Comparison of ENCODE assay signal across 9 mouse cellular contexts in genomic region chr5:35510589-35510988, GRCm38 (mm10). TPM values are rescaled to one million over a fixed set of nuclear protein-coding genes. Genes with fewer than 3 reads are reported as not detected.
DNase-seq lines count a peak whose midpoint lies in the region; ATAC-seq and TF ChIP-seq lines count a peak whose summit lies in the region.
"Had no signal": no experiment of that assay in that cellular context is flagged by ENCODE, and none has a peak within 500 bp of the region (broad histone marks: within the 10 kb centered on the region; RNA-seq: fewer than 3 reads in every experiment).

No protein-coding gene starts in this region.

- no peak overlapping the region for H3K9ac ChIP-seq in hindbrain, embryonic 12.5 days
- no peak overlapping the region for H3K9ac ChIP-seq in ES-E14 (ENCODE audit: insufficient read depth, low read depth, low read length, poor library complexity, severe bottlenecking)
- H3K9ac ChIP-seq in lung, embryonic 16.5 days (ENCODE audit: low read length): no peak overlapping the region
- H3K9ac ChIP-seq: lung, embryonic 15.5 days had no signal

- H3K4me3 ChIP-seq in hindbrain, embryonic 10.5 days: no peak overlapping the region
- H3K4me3 ChIP-seq in hindbrain, embryonic 12.5 days: no peak overlapping the region
- H3K4me3 ChIP-seq in ES-E14 (ENCODE audit: insufficient read depth in 1 of 2, low read depth in 1 of 2, low read length in 2 of 2, poor library complexity in 1 of 2, severe bottlenecking in 1 of 2): no peak overlapping the region
- H3K4me3 ChIP-seq in lung, embryonic 16.5 days (ENCODE audit: low read length): no peak overlapping the region
- H3K4me3 ChIP-seq: lung, embryonic 15.5 days had no signal

- DNase-seq in hindbrain, embryonic 10.5 days (ENCODE audit: low spot score): peak; percentile 75
- DNase-seq in ES-E14 (ENCODE audit: low read depth, low spot score): peak; percentile 86
- peak; percentile 47 to 73 for DNase-seq in cerebellum, adult 18-20 months
- DNase-seq in frontal cortex, postnatal 25 days (ENCODE audit: low spot score in 2 of 2): peak; percentile 29 to 49
- peak; percentile 62 to 64 for DNase-seq in kidney, postnatal 4 days
- DNase-seq in telencephalon, adult 2 months (ENCODE audit: low read depth, low spot score): peak; percentile 6

- H3K27ac ChIP-seq in hindbrain, embryonic 10.5 days: no peak overlapping the region
- H3K27ac ChIP-seq in hindbrain, embryonic 12.5 days: no peak overlapping the region
- H3K27ac ChIP-seq in ES-E14 (ENCODE audit: insufficient read depth, low read depth, low read length, poor library complexity, severe bottlenecking): no peak overlapping the region
- H3K27ac ChIP-seq in lung, embryonic 16.5 days (ENCODE audit: low read length): no peak overlapping the region
- H3K27ac ChIP-seq: lung, embryonic 15.5 days had no signal

- H3K4me2 ChIP-seq in hindbrain, embryonic 12.5 days (replicated peaks): no peak overlapping the region
- no peak overlapping the region for H3K4me2 ChIP-seq in lung, embryonic 16.5 days (ENCODE audit: low read depth, low read length)
- H3K4me2 ChIP-seq: lung, embryonic 15.5 days had no signal

- H3K36me3 ChIP-seq in hindbrain, embryonic 10.5 days: no peaks in the 10 kb centered on the region
- no peaks in the 10 kb centered on the region for H3K36me3 ChIP-seq in hindbrain, embryonic 12.5 days
- H3K36me3 ChIP-seq in ES-E14 (ENCODE audit: control insufficient read depth, insufficient read depth, low read length, poor library complexity, severe bottlenecking): no peaks in the 10 kb centered on the region
- no peaks in the 10 kb centered on the region for H3K36me3 ChIP-seq in lung, embryonic 16.5 days (ENCODE audit: control insufficient read depth, insufficient read depth, low read length)
- H3K36me3 ChIP-seq: lung, embryonic 15.5 days had no signal

- whole genome bisulfite sequencing in hindbrain, embryonic 10.5 days: 23% methylated on average over 5 of the region's 5 CpGs
- 26% methylated on average over 5 of the region's 5 CpGs for WGBS in hindbrain, embryonic 12.5 days
- 14% methylated on average over 5 of the region's 5 CpGs for WGBS in lung, embryonic 16.5 days

- ATAC-seq in hindbrain, embryonic 12.5 days (ENCODE audit: low FRiP score): no peak
- peak; percentile 41; the same call in 1 of the 2 replicates for ATAC-seq in lung, embryonic 16.5 days (ENCODE audit: low read depth)

- H3K9me3 ChIP-seq in hindbrain, embryonic 10.5 days: no peaks in the 10 kb centered on the region
- no peaks in the 10 kb centered on the region for H3K9me3 ChIP-seq in hindbrain, embryonic 12.5 days (replicated peaks)
- no peaks in the 10 kb centered on the region for H3K9me3 ChIP-seq in ES-E14 (ENCODE audit: control insufficient read depth, insufficient read depth, low read depth, low read length)
- H3K9me3 ChIP-seq in lung, embryonic 16.5 days (ENCODE audit: control insufficient read depth, low read length): no peaks in the 10 kb centered on the region
- H3K9me3 ChIP-seq: lung, embryonic 15.5 days had no signal

- in situ Hi-C loops in ES-E14 (cut with MboI; ENCODE audit: low sequenced_read_pairs in 2 of 2, unreplicated experiment in 2 of 2): no loop called here

- H3K27me3 ChIP-seq in hindbrain, embryonic 10.5 days (ENCODE audit: insufficient read depth, poor library complexity, severe bottlenecking): peaks cover 44% of the 10 kb centered on the region
- H3K27me3 ChIP-seq in hindbrain, embryonic 12.5 days: peaks cover 19% of the 10 kb centered on the region
- no peaks in the 10 kb centered on the region for H3K27me3 ChIP-seq in lung, embryonic 16.5 days (ENCODE audit: control insufficient read depth, insufficient read depth, low read depth, low read length)
- H3K27me3 ChIP-seq: lung, embryonic 15.5 days had no signal

- no peaks in the 10 kb centered on the region; the same call in 1 of the 2 replicates for H3K4me1 ChIP-seq in hindbrain, embryonic 10.5 days (replicated peaks)
- no peaks in the 10 kb centered on the region for H3K4me1 ChIP-seq in hindbrain, embryonic 12.5 days
- H3K4me1 ChIP-seq in ES-E14 (ENCODE audit: control insufficient read depth in 2 of 2, insufficient read depth in 2 of 2, low read length in 2 of 2, poor library complexity in 1 of 2): peaks cover 0 to 2% of the 10 kb centered on the region in 2 experiments; a peak in 1 of 4 replicates
- no peaks in the 10 kb centered on the region for H3K4me1 ChIP-seq in lung, embryonic 16.5 days (replicated peaks; ENCODE audit: control insufficient read depth, insufficient read depth, low read length)
- H3K4me1 ChIP-seq: lung, embryonic 15.5 days had no signal

TF ChIP-seq in ES-E14, 5 proteins besides CTCF, POLR2A, EP300 and RAD21:
- no peak for TF ChIP-seq ZNF384 (IDR thresholded peaks at IDR 0.05; ENCODE audit: low read depth, low read length)
- peak; percentile 90; the same call in 1 of the 2 replicates for TF ChIP-seq ZC3H11A (IDR thresholded peaks at IDR 0.05; ENCODE audit: borderline replicate concordance, low read depth, low read length)

RNA-seq across cellular contexts. Expression of gene Cpz, which starts 14.9 kb away (rescaled TPM):
- 4.7 and 5.0 TPM in 2 replicates for polyA plus RNA-seq in hindbrain, embryonic 10.5 days (2016; fragmentation: Nextera tagmentation; extraction: Ambion mirVana)
- 6.4 TPM in 2 replicates for polyA plus RNA-seq in hindbrain, embryonic 12.5 days (2016; fragmentation: Nextera tagmentation; extraction: Ambion mirVana)
- 4.3 and 6.1 TPM in 2 replicates for total RNA-seq in ES-E14 (2012; rRNA removed)
- 8.1 and 9.0 TPM in 2 replicates for polyA plus RNA-seq in lung, embryonic 16.5 days (2015; fragmentation: Nextera tagmentation; extraction: Ambion mirVana)

Comparison
In these comparisons a context has a peak if more than half of its experiments do, and no peak if none do; other contexts are left out.
1. DNase-seq: peak in every context shown above with its lines; median percentile 86 in ES-E14; 75 in hindbrain, embryonic 10.5 days; 63 in kidney, postnatal 4 days; 60 in cerebellum, adult 18-20 months; 39 in frontal cortex, postnatal 25 days; 6 in telencephalon, adult 2 months.